Mouse (Mus musculus): ENCODE results near the gene Qrich1. TPM values are rescaled to one million over a fixed set of nuclear protein-coding genes. Genes with fewer than 3 reads are reported as not detected.
A peak's percentile ranks its signal among the peaks of the same experiment; 100 is the strongest.

Gene Qrich1
- total RNA-seq (2014; rRNA removed) (43.0 and 52.7 TPM in 2 replicates), polyA plus RNA-seq (2012; rRNA removed) (50.7 and 54.9 TPM in 2 replicates)

GRCm38 (mm10) chr9:108516380-108517251 lies at the start of gene Qrich1:
Gene Qrich1, plus strand, starts transcription at chr9:108516806.
- WGBS = 2% methylated on average over 55 of the region's 55 CpGs
- peaks cover 4% of the 10 kb centered on the region; the same call in 1 of the 2 replicates for H3K4me1 ChIP-seq (ENCODE audit: control insufficient read depth, insufficient read depth, low read length)
- peak within 1 kb of the TSS; percentile 87 for H3K27ac ChIP-seq (replicated peaks; ENCODE audit: insufficient read depth, low read depth, low read length)
- TF ChIP-seq POLR2A (IDR thresholded peaks at IDR 0.05; ENCODE audit: extremely low read depth, insufficient read depth, low read length) = peak; percentile 69; the same call in 1 of the 2 replicates
- no peak for TF ChIP-seq CTCF (IDR thresholded peaks at IDR 0.05; ENCODE audit: low read depth, low read length)
- peak within 1 kb of the TSS; percentile 81 for H3K4me3 ChIP-seq (ENCODE audit: insufficient read depth, low read depth, low read length)
- peaks cover 10% of the 10 kb centered on the region; the same call in 1 of the 2 replicates for H3K79me2 ChIP-seq (ENCODE audit: control insufficient read depth, insufficient read depth, low read length)
- no peaks in the 10 kb centered on the region for H3K27me3 ChIP-seq (ENCODE audit: control insufficient read depth, insufficient read depth, low read length)
- peak; percentile 87 for DNase-seq (ENCODE audit: extremely low read depth, low read depth, low spot score)
- peaks cover 22% of the 10 kb centered on the region for H3K36me3 ChIP-seq (ENCODE audit: control insufficient read depth, insufficient read depth, low read length)
- H3K9ac ChIP-seq (ENCODE audit: low read depth, low read length) = peak within 1 kb of the TSS; percentile 94

GRCm38 (mm10) chr9:108469430-108469829 lies 47.2 kb upstream of the Qrich1 start:
- H3K79me2 ChIP-seq (ENCODE audit: control insufficient read depth, insufficient read depth, low read length) = no peaks in the 10 kb centered on the region
- no peak for DNase-seq (ENCODE audit: extremely low read depth, low read depth, low spot score)
- H3K27ac ChIP-seq (replicated peaks; ENCODE audit: insufficient read depth, low read depth, low read length) = no peak overlapping the region
- H3K27me3 ChIP-seq (ENCODE audit: control insufficient read depth, insufficient read depth, low read length) = no peaks in the 10 kb centered on the region
- no peaks in the 10 kb centered on the region for H3K36me3 ChIP-seq (ENCODE audit: control insufficient read depth, insufficient read depth, low read length)
- TF ChIP-seq CTCF (IDR thresholded peaks at IDR 0.05; ENCODE audit: low read depth, low read length) = no peak
- 81% methylated on average over 5 of the region's 5 CpGs for WGBS
- no peak overlapping the region for H3K4me3 ChIP-seq (ENCODE audit: insufficient read depth, low read depth, low read length)
- no peak overlapping the region for H3K9ac ChIP-seq (ENCODE audit: low read depth, low read length)
- no peaks in the 10 kb centered on the region for H3K4me1 ChIP-seq (ENCODE audit: control insufficient read depth, insufficient read depth, low read length)

GRCm38 (mm10) chr9:108469845-108470244 lies 46.8 kb upstream of the Qrich1 start:
- WGBS = 65% methylated on average over 4 of the region's 4 CpGs
- Histone ChIP-seq H3K36me3 (ENCODE audit: control insufficient read depth, insufficient read depth, low read length) (no peaks in the 10 kb centered on the region), H3K4me1 (ENCODE audit: control insufficient read depth, insufficient read depth, low read length) (no peaks in the 10 kb centered on the region), H3K9ac (ENCODE audit: low read depth, low read length) (no peak overlapping the region), H3K79me2 (ENCODE audit: control insufficient read depth, insufficient read depth, low read length) (no peaks in the 10 kb centered on the region), H3K27me3 (ENCODE audit: control insufficient read depth, insufficient read depth, low read length) (no peaks in the 10 kb centered on the region), H3K4me3 (ENCODE audit: insufficient read depth, low read depth, low read length) (no peak overlapping the region), H3K27ac (replicated peaks; ENCODE audit: insufficient read depth, low read depth, low read length) (no peak overlapping the region)
- TF ChIP-seq CTCF (IDR thresholded peaks at IDR 0.05; ENCODE audit: low read depth, low read length) (no peak), POLR2A (IDR thresholded peaks at IDR 0.05; ENCODE audit: extremely low read depth, insufficient read depth, low read length) (no peak)
- no peak for DNase-seq (ENCODE audit: extremely low read depth, low read depth, low spot score)

- WGBS = 44% methylated on average over 1 of the region's 1 CpGs
- Histone ChIP-seq H3K9ac (ENCODE audit: low read depth, low read length) (no peak overlapping the region), H3K4me3 (ENCODE audit: insufficient read depth, low read depth, low read length) (no peak overlapping the region), H3K36me3 (ENCODE audit: control insufficient read depth, insufficient read depth, low read length) (no peaks in the 10 kb centered on the region), H3K4me1 (ENCODE audit: control insufficient read depth, insufficient read depth, low read length) (no peaks in the 10 kb centered on the region), H3K79me2 (ENCODE audit: control insufficient read depth, insufficient read depth, low read length) (no peaks in the 10 kb centered on the region), H3K27me3 (ENCODE audit: control insufficient read depth, insufficient read depth, low read length) (no peaks in the 10 kb centered on the region), H3K27ac (replicated peaks; ENCODE audit: insufficient read depth, low read depth, low read length) (no peak overlapping the region)
- TF ChIP-seq POLR2A (IDR thresholded peaks at IDR 0.05; ENCODE audit: extremely low read depth, insufficient read depth, low read length) (no peak), CTCF (IDR thresholded peaks at IDR 0.05; ENCODE audit: low read depth, low read length) (no peak)
- no peak for DNase-seq (ENCODE audit: extremely low read depth, low read depth, low spot score)
These were observed 42.1 kb upstream of the Qrich1 start for GRCm38 (mm10) chr9:108474528-108474927.

- H3K9ac ChIP-seq (ENCODE audit: low read depth, low read length) = peak overlapping the region; percentile 56
- DNase-seq (ENCODE audit: extremely low read depth, low read depth, low spot score) = no peak
- WGBS = 2% methylated on average over 20 of the region's 20 CpGs
These were observed 37.9 kb upstream of the Qrich1 start for GRCm38 (mm10) chr9:108478638-108479156.

GRCm38 (mm10) chr9:108479241-108479640 lies 37.4 kb upstream of the Qrich1 start:
- 36% methylated on average over 11 of the region's 11 CpGs for WGBS
- Histone ChIP-seq H3K27me3 (ENCODE audit: control insufficient read depth, insufficient read depth, low read length) (no peaks in the 10 kb centered on the region), H3K79me2 (ENCODE audit: control insufficient read depth, insufficient read depth, low read length) (no peaks in the 10 kb centered on the region), H3K27ac (replicated peaks; ENCODE audit: insufficient read depth, low read depth, low read length) (no peak overlapping the region), H3K4me3 (ENCODE audit: insufficient read depth, low read depth, low read length) (no peak overlapping the region), H3K4me1 (ENCODE audit: control insufficient read depth, insufficient read depth, low read length) (no peaks in the 10 kb centered on the region), H3K36me3 (ENCODE audit: control insufficient read depth, insufficient read depth, low read length) (no peaks in the 10 kb centered on the region), H3K9ac (ENCODE audit: low read depth, low read length) (no peak overlapping the region)
- TF ChIP-seq POLR2A (IDR thresholded peaks at IDR 0.05; ENCODE audit: extremely low read depth, insufficient read depth, low read length) = no peak
- no peak for TF ChIP-seq CTCF (IDR thresholded peaks at IDR 0.05; ENCODE audit: low read depth, low read length)
- no peak for DNase-seq (ENCODE audit: extremely low read depth, low read depth, low spot score)

More at GRCm38 (mm10) chr9:108478638-108479156, 37.9 kb upstream of the Qrich1 start:
- no peaks in the 10 kb centered on the region for H3K4me1 ChIP-seq (ENCODE audit: control insufficient read depth, insufficient read depth, low read length)
- H3K27me3 ChIP-seq (ENCODE audit: control insufficient read depth, insufficient read depth, low read length) = no peaks in the 10 kb centered on the region
- H3K79me2 ChIP-seq (ENCODE audit: control insufficient read depth, insufficient read depth, low read length) = no peaks in the 10 kb centered on the region
- TF ChIP-seq POLR2A (IDR thresholded peaks at IDR 0.05; ENCODE audit: extremely low read depth, insufficient read depth, low read length) (no peak), CTCF (IDR thresholded peaks at IDR 0.05; ENCODE audit: low read depth, low read length) (no peak)
- no peaks in the 10 kb centered on the region for H3K36me3 ChIP-seq (ENCODE audit: control insufficient read depth, insufficient read depth, low read length)
- H3K4me3 ChIP-seq (ENCODE audit: insufficient read depth, low read depth, low read length) = peak overlapping the region; percentile 68
- no peak overlapping the region for H3K27ac ChIP-seq (replicated peaks; ENCODE audit: insufficient read depth, low read depth, low read length)
